Mouse (Mus musculus) right cerebral cortex, postnatal 10 days (tissue): ENCODE data around the gene Elmo1.

Experiments
- DNase-seq, 2 experiments: peaks; one replicate each; pipeline ENCODE4 v3.0.0; 2021; ENCODE audit warnings: low spot score in 2 of 2

The Elmo1 gene

DNA sequence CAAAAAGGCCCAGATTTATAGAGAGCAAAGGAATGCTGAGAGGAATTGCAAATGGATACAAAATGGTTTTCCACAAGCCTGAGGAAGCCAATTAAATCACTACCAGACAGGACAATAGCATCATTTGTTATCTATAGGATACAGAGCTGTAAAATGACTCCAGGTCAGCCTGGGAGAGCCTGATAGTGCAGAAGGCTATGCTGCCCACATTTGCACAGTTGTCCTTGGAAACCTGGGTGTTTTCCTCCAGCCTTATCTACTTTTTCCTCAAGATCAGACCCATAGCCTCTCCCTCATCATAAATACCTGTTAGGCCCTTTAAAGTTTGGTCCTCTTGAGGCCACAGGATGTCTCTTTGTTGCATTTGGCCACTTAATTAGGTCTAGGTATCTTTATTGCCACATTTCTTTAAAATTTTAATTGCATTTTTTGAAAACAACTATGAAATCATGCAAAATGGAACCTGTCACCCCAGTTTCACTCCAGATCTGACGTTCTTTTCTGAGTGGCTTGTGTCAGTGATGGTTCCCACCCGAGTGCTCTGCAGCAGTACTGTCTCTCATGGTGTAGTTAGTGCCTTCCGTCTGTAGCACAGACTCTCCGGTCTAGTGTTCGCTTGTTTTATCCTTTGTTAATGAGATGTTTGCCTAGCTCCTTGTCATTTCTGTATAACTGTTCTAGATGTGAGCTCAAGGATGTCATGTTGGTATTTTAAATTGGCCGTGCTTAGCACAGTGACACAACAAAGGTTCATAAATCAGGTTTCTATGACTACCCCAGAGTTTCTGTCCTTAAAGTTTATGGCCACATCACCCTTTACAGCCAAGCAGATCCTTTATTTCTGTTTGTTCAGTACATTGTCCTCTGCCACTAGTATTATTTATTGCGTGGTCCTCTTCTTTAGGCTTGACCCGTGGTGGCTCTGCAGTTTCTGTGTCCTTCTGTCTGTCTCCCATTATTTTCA is 167.4 kb downstream of the Elmo1 start:
- DNase-seq, result no peak

GRCm38 (mm10) chr13:20263173-20263572 is 172.8 kb downstream of the Elmo1 start:
- DNase-seq, result no peak

- peak; percentile 45 to 57 for DNase-seq
Observed at GRCm38 (mm10) chr13:20270148-20270547, 179.8 kb downstream of the Elmo1 start.

DNA sequence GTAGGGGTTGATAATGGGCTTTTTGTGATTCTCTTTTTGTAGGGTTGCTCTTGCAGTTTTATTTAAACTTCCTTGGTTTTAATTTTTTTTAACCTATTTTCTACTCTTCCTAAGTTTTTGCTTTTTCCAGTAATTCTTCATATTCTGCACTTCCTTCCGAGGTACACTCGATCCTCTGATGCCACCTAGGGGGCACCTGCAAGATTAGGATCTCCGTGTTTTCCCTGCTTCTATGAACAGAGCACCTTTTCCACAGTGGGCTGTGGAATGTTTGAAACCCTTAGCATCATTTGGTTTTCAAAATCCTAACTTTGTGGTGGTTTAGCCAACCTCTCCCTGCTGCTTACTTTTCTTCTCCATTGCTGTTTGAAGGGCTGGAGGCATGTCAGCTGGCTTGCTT is 181.4 kb downstream of the Elmo1 start:
- DNase-seq, result peak; percentile 41 to 51

- DNase-seq, result peak in 1 of 2 experiments; percentile 45
Observed at GRCm38 (mm10) chr13:20272562-20272961, 182.2 kb downstream of the Elmo1 start.

DNA sequence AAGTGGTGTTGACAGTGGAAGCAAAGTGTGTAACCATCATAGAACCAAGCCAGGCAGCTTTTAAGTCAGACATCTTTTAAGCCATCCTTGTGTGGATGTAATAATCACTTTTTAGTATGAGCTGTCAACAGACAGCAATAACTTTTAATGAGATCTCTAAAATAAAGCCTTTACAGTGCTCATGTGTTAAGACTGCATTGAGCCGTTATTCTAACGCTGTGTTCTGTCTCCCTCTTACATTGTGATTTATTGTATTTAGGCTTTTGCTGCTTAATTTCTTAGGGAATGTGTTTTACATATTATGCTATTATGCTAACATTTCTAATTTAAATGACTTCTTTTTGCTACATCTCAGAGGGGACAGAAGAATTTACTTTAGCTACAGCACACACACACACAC is 189.5 kb downstream of the Elmo1 start:
- DNase-seq, result no peak

DNA sequence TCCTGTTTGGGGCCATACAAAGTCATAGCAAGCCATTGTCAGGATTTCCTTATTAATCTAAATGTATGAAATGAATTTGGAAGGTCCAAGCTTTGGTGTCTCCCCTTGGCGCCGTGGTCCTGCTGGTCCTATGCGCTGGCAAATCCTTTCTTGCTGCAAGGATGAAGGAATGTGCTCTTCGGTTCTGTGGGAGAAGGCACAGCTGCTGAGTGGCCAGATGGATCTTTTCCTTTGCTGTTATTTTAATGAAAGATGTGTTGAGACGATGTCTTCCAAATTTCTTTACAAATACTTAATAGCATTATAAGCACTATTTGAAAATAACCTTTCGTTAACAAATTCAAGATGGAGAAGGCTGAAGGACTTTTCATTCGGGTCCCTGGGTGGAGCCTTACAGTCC is 193.5 kb downstream of the Elmo1 start:
- no peak for DNase-seq

DNA sequence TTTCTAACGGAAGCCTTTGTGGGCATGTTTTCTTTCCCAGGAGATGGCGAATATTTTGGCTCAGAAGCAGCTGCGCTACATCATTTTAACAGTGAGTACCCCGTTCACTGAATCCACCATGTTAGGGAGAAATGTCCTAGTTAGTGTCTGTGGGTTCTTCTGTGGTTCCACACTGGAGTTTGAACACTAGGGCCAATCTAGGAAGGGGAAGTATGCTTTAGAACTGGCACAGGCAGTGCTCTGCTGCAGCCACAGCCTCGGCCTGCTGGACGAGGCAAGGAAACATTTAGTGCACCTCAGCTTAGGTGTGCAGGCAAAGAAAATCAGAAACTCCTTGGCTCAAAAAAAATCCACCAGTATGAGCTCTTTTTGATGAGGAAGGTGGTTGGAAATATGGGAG is 196.3 kb downstream of the Elmo1 start:
- DNase-seq, result no peak

DNA sequence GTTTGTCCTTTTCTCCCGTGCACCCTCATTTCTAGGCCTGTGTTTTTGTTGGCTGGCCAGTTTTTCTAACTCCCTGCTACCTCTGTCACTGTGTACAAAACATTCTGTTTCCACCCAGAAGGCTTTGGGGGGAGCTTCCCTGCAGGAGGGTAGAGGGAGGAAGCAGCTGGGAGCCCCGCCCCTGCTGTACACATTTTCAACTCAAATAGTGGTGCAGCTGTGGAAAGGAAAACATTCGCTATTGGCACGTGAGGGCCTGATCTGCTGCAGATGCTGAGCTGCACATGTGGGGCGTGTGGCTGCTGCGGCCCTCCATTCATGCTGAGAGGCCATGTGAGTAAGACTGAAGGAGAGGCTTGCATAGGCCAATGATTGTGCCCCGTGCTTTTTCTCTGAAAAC is 198.0 kb downstream of the Elmo1 start:
- DNase-seq, result peak in 1 of 2 experiments; percentile 34

DNA sequence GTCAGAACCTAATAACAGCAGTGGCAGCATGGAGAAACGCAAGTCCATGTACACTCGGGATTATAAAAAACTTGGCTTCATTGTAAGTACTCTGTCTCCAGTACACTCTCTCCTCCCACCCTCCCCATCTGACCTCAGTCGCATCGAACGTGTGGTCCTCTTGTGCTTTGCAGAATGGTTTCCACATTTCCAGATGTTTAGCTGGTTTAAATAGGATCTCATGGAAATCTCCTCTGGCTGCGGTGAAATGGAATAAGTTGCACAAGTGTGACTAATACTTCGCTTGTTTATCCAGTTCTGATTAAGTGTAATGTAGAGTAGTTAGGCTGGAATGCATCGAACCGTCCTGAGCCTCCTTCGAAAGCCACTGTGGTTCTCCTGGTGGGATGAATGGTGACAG is 200.0 kb downstream of the Elmo1 start:
- no peak for DNase-seq

DNA sequence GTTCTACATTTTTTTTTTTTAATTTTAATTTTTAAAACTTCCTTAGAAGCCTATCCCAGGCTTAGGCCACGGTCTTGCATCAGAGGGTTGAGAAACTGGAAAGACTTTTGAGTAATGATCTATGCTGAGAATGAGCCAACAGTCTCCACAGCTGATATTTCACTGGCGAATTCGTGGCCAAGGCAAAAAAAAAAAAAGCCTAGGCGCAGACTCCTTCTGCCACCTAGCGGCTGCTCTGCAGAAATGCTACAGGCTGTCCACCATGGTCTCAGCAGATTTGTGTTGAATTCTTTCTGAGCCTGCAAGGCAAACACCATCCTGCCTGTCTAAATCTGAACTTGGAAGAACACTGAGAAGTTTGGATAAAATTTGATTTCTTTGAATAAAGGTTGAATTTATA is 202.0 kb downstream of the Elmo1 start:
- DNase-seq, result peak; percentile 52 to 65

DNA sequence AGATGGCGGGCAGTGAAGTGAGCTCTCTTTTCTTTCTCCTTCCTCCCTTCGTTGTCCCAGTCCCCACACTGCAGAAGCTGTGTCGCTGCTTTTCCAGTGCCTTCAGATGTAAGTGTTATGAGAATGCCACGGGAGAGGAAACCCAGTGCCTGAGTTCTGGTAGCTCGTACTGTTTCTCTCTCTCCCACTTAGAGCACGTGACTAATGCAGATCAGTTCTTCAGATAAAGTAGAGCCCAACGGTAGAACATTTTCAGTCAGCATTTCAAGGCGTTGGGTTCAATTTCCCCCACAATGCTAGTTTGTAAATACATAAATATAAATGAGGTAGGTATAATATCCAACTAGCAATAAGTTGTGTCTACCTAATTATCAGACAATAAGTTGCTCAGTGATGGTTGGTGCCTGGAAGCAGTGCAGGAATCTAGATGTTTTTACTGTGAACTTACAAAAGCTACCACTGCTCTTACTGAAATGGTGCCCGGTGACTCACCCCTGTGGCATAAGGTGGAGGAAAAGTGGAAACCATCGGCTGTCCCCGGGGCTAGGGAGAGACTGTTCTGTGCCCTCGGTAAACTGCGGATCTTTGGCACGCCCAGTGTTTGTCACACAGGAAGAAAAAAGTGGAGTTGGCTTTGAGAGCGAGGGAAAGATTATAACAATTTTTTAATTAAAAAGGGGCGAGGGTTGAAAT is 205.0 kb downstream of the Elmo1 start:
- DNase-seq, result no peak

DNA sequence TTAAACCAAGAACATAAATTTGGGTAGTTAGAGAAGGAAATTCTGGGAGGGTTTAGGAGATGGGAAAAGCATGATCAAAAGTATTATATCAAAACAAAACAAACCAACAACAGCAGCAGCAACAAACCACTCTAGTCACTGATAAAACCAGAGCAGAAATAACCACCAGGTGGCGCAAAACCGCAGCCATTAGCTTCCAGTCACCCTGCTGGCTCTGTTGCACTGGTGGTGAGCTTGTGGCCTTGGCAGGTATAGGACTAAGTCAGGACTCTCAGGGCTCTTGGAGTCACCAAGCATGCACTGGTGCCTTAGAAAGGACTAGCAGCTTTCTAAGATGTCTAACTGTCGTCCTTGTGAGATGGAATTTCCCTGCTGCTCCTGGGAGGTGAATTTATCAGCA is 207.4 kb downstream of the Elmo1 start:
- peak; percentile 61 to 80 for DNase-seq

DNA sequence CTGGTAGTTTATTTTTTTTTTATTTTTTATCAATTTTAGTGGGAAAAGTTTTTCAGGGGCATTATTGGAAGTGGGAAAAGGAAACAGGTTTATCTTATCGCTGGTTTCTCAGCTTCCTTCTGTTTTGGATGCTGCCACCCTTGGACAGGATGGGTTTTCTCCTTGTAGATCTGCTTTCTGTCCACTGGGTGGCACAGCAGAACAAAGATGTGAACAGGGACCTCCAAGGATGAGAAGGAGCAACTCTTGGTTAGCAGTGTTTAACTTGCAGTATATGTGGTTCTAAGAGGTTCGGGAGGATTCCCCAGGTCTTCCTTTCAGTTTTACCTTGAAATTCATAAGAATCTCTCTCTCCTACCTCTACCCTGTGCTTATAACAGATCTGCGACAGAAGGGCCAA is 209.0 kb downstream of the Elmo1 start:
- DNase-seq, result peak; percentile 73 to 76

DNA sequence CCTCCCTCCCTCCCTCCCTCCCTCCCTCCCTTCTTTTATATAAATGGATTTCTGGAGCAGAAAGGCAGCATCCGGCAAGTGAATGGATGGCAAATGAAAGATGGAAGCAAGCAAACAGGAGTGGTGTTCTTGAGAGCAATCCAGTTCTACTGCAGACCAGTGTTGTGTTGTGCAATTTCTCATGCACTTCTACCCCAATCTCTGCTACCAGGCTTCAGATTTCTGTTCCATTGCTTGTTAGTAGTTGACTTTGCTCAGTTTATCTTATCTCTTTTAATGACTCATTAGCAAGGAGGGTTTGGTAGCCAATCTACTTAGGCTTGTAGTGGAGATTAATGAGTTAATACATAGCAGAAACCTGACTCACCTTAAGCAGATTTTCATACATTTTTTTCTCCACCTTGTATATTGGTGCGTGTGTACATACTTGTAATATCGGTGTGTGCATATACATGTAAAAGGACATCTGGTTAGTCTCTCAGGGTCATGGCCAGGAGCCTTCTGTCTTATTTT is 209.7 kb downstream of the Elmo1 start:
- DNase-seq, result no peak

DNA sequence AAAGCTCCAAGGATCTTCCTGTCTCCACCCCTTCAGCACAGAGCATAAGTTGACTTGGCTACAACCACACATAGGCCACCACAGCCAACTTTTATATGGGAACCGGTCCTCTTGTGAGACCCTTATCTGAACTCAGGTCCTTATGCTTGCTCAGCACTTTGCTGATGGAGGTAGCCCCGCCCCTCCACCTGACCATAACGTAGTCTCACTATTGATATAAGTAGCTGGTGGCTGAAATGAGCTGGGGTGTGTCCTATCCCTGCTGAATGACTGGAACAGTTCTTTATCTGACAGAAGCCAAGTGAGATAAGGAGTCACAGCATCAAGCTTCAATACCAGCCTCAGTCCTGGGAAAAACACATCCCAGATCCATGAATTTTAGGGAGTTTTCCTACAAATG is 210.2 kb downstream of the Elmo1 start:
- no peak for DNase-seq

DNA sequence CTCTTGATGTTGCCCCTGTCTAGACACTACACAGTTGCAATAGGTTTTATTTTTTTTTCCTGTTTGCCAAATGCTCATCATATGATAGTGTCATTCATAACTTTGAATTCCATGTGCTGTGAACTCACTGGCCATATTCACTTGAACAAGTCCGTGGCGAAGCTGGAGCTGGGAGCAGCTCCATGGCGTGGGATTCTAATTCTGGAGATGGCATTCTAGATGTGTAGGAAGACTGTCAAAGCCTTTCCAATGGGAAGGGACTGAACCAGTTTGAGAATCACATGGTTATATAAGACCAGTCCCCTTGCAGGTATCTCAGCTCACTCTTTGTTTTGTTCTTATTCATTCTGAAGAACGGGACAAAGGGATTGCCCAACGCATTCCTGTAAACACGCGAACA is 211.4 kb downstream of the Elmo1 start:
- no peak for DNase-seq

GRCm38 (mm10) chr13:20305621-20306020 is 215.2 kb downstream of the Elmo1 start:
- DNase-seq, result no peak

DNA sequence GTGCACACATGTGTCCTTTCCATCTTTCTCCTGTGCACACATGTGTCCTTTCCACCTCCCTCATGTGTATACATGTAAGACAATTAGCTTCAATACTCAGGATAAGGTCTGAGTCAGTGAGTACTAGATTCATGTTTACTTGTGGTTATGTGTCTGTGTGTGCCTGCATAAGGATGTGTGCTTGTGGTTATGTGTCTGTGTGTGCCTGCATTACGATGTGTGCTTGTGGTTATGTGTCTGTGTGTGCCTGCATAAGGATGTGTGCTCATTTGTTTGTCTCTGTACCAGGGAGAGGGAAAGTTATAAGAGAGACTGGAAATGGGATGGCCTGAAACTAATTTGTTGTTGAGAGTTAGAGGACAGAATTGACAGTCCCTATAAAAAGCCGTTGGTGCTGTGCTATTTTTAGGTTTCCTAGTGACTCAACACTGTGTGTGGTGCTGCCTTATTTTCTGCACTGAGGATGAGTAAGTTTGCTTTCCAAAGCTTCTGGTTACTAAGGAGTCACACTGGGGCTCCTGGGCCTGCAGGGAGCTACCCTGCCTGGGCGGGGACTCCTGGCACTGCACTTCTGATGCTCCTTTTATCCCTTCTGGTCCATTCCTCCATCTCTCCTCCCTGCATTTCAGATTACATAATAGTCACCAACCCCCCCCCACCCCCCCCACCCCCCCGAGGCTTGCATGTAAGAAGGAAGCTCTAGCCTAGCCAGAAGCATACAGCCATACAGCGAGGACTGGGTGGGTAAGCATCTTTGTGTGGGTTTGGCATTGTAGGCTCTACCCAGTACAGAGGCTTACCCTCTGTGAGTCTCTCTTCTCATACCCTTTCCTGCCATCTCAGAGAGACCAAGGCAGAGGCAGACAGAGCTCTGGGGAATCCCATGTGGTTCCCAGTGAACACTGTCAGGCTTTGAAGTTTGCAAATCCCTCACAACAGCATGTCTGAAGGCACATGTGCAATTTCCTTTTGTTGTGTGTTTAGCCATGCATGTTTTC is 216.1 kb downstream of the Elmo1 start:
- DNase-seq, result peak in 1 of 2 experiments; percentile 64

DNA sequence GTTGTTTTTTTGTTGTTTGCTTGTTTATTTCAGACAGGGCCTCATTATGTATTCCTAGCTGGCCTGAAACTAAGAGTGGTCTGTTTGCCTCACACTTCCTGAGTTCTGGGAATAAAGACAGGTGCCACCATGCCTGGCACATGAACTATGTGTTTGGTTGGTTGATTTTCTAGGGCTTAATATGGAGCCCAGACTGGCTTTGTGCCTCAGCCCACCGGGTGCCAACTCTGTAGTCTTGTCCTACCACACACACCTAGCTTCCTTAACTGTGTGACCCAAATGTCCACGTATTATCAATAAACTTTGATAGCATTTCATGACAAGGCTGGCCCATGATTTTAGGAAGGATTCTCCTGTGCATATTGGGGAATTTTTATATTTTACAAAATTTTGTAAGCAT is 217.0 kb downstream of the Elmo1 start:
- DNase-seq, result no peak

DNA sequence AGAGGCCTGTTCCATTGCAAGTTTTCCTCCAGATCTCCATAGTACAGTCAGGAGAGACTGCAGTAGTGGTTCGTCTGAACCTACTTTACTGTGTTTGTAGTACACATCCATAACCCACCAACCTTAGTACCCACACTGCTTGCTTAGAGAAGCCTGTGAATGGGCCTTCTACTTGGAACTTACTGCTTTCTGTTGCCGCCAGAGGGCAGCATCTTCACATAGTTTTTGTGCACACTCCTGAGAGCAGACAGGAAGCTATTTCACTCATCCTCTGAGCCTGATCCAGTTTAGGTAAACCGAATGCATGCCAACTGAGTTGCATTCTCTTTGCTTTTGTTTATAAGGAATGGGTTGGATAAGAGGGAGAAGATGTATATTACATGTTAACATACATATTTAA is 221.2 kb downstream of the Elmo1 start:
- peak; percentile 92 to 93 for DNase-seq
